Mouse (Mus musculus): ENCODE data around the gene March1.
"Not testable (repeated sequence)": the region's sequence is repeated elsewhere in the genome, so short reads cannot be mapped to it uniquely, and the experiment has no call there.

Gene March1

GRCm38 (mm10) chr8:66323045-66323807 is 705.5 kb downstream of the March1 start:
- DNase-seq: no peak

GRCm38 (mm10) chr8:66326396-66326795 is 708.7 kb downstream of the March1 start:
- DNase-seq: no peak

DNA sequence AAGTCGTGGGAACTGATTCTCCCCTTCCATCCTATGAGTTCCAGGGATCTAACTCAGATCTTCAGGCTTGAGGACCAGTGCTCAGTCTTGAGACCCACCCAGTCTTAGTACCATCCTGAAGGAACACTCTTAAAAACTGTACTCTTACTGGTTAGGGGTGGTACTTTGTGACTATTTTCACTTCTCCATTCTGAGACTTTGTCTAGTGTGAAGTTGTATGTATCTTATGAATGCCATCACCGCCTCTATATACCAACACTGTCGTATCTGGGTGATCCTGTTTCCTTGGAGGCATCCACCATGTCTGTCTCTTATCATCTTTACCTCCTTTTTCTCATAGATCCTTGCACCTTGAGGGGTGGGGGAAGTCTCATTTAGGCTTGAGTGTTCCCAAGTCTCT is 714.5 kb downstream of the March1 start:
- DNase-seq: no peak

- DNase-seq: no peak
Measured at GRCm38 (mm10) chr8:66334265-66334664, 716.6 kb downstream of the March1 start.

- no peak for DNase-seq
Measured at GRCm38 (mm10) chr8:66339551-66339950, 721.9 kb downstream of the March1 start.

DNA sequence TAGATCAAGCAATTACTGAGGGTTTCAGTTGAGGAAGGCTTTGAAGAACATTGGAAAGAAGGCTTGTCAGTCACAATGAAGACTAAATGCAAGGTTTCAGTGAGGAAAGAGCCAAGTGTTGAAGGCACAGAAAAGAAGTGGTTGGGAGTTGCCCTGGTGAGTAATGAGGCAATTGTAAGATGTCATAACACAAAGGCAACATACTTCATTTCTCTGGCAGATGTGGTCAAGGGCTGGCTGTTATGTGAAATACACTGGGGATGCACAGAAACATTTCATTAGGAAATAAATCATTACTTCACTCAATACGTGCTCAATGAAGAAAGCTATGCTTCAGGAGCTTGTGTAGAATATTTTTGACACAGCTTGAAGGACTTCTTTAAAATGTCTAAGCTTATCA is 725.2 kb downstream of the March1 start:
- no peak for DNase-seq

DNA sequence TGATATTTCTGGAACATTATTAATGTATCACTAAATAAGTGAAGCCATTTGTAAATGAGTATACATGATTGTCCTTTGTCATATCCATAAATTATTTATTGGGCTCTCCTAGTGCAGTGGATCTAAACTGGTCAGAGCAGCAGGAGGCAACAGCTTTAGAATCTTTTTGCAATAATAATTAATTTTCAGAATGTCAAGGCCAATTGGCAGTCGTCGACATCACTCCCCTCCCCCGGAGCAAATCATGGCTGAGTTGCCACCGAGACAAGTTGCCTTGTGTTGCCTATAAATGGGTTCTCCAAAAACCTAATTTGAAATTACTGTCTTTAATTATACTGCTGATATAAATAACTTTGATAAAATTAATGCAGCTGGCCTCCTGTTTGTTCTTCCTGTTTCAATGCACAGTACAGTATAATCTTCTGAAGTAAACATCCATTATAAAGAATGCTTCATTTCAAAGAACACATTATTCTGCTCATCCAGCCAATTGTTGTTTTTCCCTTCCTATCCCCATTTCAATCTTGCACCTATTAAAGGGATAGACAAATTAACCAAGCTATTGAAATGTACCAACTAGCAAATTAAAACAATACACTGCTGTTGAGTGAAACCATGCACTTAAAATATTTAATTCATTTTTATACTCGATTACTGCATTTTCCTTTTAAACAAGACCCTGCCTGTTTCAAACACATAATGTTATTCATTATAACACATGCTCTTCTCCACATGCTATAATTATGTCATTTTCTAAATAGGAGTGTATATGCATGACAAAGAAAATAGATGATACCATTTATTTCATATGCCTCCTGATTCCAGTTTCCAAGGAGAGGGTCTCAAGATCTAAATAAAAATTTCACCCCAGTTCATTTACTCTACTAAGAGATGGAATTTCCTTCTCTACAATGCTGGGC is 745.4 kb downstream of the March1 start:
- DNase-seq: no peak

DNA sequence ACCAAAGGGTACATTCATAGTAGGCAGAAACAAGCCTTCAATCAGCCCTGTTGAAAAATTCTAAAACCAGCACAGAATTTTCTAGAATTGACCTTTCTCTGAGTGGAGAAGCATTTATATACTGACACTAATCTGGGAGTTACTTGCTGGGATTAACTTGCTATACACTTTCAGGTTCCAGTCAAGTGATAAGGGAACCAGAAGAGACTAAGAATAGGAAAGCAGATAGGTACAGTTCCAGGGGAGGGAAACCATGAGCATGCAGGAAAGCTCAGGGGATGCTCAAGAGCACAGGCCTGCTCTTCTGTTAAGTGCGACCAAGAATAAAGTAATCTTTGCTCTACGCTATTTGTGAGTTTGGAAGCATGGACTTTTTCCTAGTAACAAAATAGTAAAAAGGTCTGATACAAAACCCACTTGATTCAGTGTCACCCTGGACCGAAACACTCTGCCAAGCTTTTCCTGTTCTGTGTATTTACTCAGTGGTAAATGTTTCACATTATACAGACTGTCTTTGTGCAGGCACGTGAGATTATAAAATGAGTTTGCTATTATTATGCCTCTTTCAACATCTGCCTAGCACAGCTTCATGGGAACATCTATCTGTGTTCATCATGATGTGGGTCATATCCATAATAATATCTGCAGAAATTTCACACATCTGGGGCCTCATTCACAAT is 766.1 kb downstream of the March1 start:
- no peak for DNase-seq

DNA sequence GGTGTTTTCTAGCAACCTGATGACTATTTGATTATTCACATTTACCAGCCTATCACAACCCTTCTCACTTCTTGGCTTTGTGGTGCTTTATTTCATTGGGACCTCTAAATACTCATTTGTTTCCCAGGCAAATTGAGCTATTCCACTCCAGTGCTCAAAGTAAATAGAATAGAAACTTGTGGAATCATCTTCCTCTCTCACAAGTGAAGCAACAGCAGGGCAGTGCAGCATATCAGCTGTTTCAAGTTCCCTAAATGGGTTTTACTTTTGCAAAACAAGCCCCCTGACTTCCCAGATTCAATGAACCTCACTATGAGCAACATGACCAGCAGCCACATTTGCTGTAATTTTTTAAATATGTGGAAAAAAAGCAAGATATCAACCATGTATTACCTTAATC is 768.3 kb downstream of the March1 start:
- DNase-seq: no peak

DNA sequence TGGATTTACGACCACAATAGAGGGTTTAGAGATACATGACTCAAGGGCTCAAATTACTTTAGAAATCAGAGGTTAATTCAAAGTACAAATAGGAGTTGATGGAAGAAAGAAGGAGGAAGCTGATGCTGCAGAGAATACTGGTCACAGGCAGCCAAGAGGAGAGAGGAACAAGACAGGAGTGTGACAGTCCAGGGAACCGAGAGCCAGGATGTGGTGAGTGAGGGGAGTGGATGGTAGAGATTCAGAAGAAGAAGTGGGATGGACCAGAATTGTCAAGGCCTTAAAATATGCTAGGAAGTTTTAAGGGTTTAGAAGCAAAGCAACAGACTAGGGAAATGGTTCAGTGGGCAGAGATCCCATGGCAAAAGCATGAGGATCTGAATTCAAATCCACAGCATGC is 771.0 kb downstream of the March1 start:
- no peak for DNase-seq

DNA sequence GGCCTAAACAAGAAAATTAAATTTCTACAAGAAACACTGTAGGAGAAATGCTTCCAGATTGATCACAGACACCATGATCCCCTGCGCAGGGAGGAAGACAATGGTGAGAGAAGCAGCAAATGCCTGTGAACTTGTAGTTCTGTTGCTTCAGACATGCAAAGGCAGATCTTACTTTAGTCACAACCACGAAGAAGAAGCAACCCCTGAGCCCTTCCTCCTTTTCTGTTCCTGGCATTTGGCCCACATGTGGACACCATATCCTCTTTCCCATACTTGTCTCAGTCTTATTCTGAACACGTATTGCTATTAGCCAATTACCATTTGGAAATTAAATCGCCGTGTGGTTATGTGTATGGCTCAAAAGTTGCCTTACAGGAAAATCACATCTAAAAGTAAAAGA is 773.9 kb downstream of the March1 start:
- DNase-seq: no peak

GRCm38 (mm10) chr8:66392900-66393299 is 775.2 kb downstream of the March1 start:
- DNase-seq: no peak

GRCm38 (mm10) chr8:66394148-66394547 is 776.4 kb downstream of the March1 start:
- DNase-seq: no peak

GRCm38 (mm10) chr8:66397811-66398210 is 780.1 kb downstream of the March1 start:
- no peak for DNase-seq

GRCm38 (mm10) chr8:66400050-66400449 is 782.4 kb downstream of the March1 start:
- DNase-seq: no peak

DNA sequence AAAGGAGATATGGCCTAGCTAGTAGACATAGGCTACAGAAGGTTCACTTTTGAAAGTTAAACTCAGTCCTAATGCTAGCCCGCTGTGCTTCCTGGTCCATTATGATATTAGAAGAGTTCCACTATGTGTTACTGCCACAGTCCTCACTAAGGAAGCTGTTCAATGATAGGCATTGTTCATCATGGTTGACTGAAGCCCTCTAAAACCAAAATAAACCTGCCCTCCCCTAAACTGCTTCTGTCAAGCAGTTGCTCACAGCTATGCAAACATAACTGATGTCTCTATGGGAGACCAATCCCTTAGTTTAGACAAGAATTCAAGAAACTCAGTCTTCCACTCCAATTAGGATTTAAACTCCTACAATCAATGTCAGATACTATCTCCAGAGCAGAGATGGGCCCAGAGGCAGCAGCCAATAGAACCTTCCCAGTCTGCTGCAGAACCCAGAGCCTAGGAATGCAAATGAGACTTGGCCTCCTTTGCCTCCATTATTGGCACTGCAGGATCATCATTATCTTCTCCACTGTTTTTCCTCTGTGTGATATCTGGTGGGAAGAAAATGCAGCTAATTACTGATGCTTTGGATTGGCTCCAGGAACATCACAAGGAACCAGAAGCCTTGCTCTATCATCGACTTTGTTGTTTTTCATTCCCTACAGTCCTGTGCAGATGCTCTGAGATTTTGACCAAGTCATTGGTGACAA is 787.2 kb downstream of the March1 start:
- no peak for DNase-seq

DNA sequence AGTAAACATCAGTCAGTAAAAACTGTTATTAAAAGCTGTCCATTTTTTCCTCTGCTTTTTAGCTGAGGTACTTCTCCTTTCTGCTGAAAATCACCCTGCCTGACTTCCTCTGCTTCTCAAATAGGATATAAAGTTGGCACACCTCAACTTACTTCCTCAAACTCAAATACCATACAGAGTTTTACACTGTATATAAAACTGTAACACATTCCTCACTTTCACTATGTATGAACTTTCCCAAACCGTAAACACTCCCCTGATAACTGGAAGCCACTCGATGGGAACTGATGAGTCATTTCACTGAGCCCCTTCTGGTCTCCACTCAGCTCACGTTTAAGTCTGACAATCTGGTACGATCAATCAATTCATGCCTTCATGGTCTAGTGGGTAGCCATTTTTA is 788.1 kb downstream of the March1 start:
- DNase-seq: not testable (repeated sequence)

- no peak for DNase-seq
Measured at GRCm38 (mm10) chr8:66406596-66407361, 789.1 kb downstream of the March1 start.

DNA sequence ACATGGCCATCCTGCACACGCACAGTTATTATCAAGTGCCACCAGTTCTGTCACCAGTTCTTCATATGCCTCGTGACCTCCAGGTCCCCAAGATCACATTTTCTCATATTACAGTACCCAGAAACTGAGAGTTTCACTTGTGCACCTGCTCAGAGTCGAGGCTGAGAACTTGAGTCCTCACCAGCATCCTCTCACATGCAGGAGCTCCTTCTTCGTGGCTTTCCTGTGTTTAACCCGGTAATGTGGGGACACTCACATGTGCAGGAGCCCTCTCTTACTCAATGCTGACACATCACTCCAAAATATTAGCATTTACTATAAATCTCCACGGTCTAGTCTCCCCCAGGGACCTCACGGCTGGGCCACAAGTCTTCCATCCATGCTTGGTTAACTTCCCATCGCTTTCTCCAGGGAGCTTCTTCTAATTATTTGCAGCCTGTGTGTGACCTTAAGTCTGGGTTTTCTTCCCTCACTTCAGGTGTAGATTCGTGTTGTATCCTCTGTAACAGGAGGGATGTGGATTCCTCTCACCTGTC is 792.4 kb downstream of the March1 start:
- DNase-seq: no peak

- no peak for DNase-seq
Measured at GRCm38 (mm10) chr8:66413101-66413500, 795.4 kb downstream of the March1 start.

- no peak for DNase-seq
Measured at GRCm38 (mm10) chr8:66415234-66415633, 797.5 kb downstream of the March1 start.

GRCm38 (mm10) chr8:66417591-66417990 is 799.9 kb downstream of the March1 start:
- not testable (repeated sequence) for DNase-seq

Data from cerebellum, adult 11-12 months (tissue).